Mouse (Mus musculus): ENCODE measurements around the gene Zfp566. TPM values are rescaled to one million over a fixed set of nuclear protein-coding genes. Genes with fewer than 3 reads are reported as not detected.

Gene Zfp566
- polyA plus RNA-seq, 1 experiment from 2014 or later: 8.3 TPM

DNA sequence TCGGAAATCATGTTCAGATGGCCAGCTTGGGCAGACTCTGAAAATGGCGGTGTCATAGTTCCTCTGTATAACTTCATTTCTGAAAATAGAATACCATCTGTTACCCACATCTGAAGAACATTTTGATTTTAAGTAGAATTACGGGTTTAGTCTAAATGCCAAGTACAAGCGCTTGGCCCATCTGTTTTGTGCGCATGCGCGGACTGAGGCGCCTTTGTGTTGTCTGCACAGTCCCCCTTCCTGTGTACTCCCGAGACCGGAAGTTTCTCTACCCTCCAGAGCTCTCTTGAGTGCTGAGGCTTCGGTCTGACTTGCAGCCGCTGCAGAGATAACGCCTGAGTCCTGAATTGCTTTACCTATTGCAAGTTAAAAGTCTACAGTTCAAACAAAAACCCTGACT is 9.0 kb upstream of the Zfp566 start:
- DNase-seq (ENCODE audit: low spot score) (no peak), ATAC-seq (replicated peaks; ENCODE audit: low FRiP score, low TSS enrichment, low read depth) (no peak)
- 94% methylated on average over 13 of the region's 13 CpGs for WGBS
- H3K9me3 ChIP-seq (ENCODE audit: control insufficient read depth, low read length): peaks cover 18% of the 10 kb centered on the region
- H3K9ac ChIP-seq (ENCODE audit: low read length): no peak overlapping the region
- no peaks in the 10 kb centered on the region for H3K27me3 ChIP-seq (replicated peaks; ENCODE audit: control insufficient read depth, insufficient read depth, low read length)
- H3K4me2 ChIP-seq (ENCODE audit: low read length): no peak overlapping the region
- no peak overlapping the region; the same call in 1 of the 2 replicates for H3K4me3 ChIP-seq (ENCODE audit: low read depth, low read length)
- no peak overlapping the region for H3K27ac ChIP-seq (ENCODE audit: low read depth)
- H3K36me3 ChIP-seq (ENCODE audit: control insufficient read depth, insufficient read depth, low read length): peaks cover 54% of the 10 kb centered on the region
- H3K4me1 ChIP-seq (replicated peaks; ENCODE audit: control insufficient read depth, insufficient read depth, low read length): peaks cover 4% of the 10 kb centered on the region; the same call in 1 of the 2 replicates

DNA sequence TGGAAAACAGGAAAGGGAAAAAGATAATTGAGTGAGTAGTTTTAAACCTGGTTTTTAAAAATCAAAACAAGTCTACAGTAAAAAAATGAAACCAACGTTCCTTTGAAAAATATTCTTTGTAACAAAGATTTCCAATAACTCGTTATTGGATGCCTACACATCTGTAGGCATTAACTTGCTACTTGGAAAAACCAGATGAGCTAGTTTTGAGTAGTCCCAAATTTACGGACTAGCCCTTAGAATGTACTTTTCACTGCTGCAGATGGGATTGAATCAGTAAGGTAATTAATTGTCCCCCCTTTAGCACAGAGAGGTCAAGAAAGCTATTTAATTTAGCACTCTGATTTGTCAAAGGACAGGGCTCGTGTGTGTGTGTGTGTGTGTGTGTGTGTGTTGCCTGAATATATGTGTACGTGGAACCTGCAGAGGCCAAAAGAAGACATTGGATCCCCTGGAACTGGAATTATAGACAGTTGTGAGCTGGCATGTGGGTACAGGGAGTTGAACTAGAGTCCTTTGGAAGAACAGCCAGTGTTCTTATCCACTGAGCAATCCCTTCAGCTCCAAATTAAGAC is 5.3 kb upstream of the Zfp566 start:
- peak overlapping the region; percentile 98 for H3K27ac ChIP-seq (ENCODE audit: low read depth)
- no peak for DNase-seq (ENCODE audit: low spot score)

DNA sequence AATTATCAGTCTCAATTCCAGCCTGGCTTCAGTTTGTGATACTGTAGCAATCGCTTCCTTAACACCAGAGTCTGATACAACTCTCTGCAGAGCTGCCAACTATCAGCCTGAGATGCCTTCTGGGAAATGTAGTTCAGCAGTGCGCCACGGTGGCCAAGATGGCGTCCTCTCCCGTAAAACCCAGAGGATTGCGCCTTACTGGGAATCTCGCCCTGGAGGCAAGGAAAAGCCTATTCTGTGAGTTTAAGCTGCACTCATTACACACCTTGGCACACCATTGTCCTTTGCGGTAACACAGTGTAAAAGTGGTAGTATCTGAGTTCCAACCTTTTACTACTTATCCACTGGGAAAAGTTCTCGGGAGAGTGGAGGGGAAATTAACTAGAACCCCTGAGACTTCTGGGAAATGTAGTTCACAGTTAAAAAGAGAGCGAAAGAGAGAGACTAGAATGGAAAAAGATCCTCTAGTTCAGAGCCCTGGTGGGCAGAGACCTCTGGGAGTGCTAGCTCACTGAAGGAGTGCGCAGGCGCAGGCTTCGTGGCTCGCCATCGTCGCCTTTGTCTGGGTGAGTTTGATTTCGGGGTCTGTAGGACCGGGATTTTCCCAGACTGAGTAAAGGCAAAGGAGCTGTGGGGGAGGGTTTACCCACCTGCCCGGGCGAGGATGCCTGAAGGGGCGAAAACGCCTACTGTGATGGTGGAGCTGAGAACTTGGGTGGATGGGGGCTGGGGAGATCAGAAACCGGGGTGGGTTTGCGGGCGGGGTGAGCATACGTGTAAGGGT is 4.5 kb upstream of the Zfp566 start, which contains the start of gene Zfp260:
Gene Zfp260 (plus strand): TSS at position 132 of the 784 bp plus-strand sequence.
- H3K4me1 ChIP-seq (replicated peaks; ENCODE audit: control insufficient read depth, insufficient read depth, low read length): peaks cover 7% of the 10 kb centered on the region; the same call in 1 of the 2 replicates
- DNase-seq (ENCODE audit: low spot score) (peak; percentile 96), ATAC-seq (replicated peaks; ENCODE audit: low FRiP score, low TSS enrichment, low read depth) (peak; percentile 82)
- peak within 1 kb of the TSS; percentile 81 for H3K4me3 ChIP-seq (ENCODE audit: low read depth, low read length)
- H3K27ac ChIP-seq (ENCODE audit: low read depth): peak within 1 kb of the TSS; percentile 98
- peak within 1 kb of the TSS; percentile 78 for H3K4me2 ChIP-seq (ENCODE audit: low read length)
- no peaks in the 10 kb centered on the region for H3K9me3 ChIP-seq (ENCODE audit: control insufficient read depth, low read length)
- peak within 1 kb of the TSS; percentile 83 for H3K9ac ChIP-seq (ENCODE audit: low read length)
- H3K36me3 ChIP-seq (ENCODE audit: control insufficient read depth, insufficient read depth, low read length): peaks cover 14% of the 10 kb centered on the region
- WGBS: under 1% methylated on average over 26 of the region's 26 CpGs
- H3K27me3 ChIP-seq (replicated peaks; ENCODE audit: control insufficient read depth, insufficient read depth, low read length): no peaks in the 10 kb centered on the region

More for the DNA sequence above, 5.3 kb upstream of the Zfp566 start:
- ATAC-seq (replicated peaks; ENCODE audit: low FRiP score, low TSS enrichment, low read depth): no peak
- Histone ChIP-seq H3K4me3 (ENCODE audit: low read depth, low read length) (peak overlapping the region; percentile 81), H3K27me3 (replicated peaks; ENCODE audit: control insufficient read depth, insufficient read depth, low read length) (no peaks in the 10 kb centered on the region), H3K4me1 (replicated peaks; ENCODE audit: control insufficient read depth, insufficient read depth, low read length) (peaks cover 7% of the 10 kb centered on the region; the same call in 1 of the 2 replicates), H3K9me3 (ENCODE audit: control insufficient read depth, low read length) (no peaks in the 10 kb centered on the region), H3K9ac (ENCODE audit: low read length) (peak overlapping the region; percentile 83), H3K36me3 (ENCODE audit: control insufficient read depth, insufficient read depth, low read length) (peaks cover 21% of the 10 kb centered on the region), H3K4me2 (ENCODE audit: low read length) (peak overlapping the region; percentile 78)
- 5% methylated on average over 5 of the region's 5 CpGs for WGBS

DNA sequence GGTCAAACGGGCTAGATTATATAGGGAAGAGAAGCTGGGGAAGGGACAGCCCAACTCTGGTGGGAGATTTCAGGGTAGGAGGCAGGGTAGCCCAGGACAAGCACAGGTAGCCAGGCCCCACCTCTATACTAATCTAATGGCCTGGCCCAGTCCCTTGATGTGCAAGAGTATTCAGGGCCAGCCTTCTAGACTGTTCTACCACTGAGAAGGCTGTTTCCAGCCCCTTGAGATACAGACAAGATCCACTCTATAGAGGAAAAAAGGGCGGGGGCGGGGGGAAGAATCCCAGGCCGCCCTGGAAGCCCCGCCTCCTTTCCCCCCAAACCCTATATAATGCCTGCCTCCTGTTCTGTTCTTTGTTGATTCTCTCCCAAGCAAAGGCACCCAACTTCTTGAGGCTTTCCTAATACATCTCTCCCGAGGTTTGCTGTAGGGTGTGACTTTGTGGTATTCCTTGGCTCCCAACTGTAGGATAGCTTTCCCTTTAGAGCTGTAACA is 3.6 kb upstream of the Zfp566 start:
- Histone ChIP-seq H3K27ac (ENCODE audit: low read depth) (no peak overlapping the region; the same call in 1 of the 2 replicates), H3K4me3 (ENCODE audit: low read depth, low read length) (peak overlapping the region; percentile 81), H3K4me1 (replicated peaks; ENCODE audit: control insufficient read depth, insufficient read depth, low read length) (peaks cover 13% of the 10 kb centered on the region), H3K36me3 (ENCODE audit: control insufficient read depth, insufficient read depth, low read length) (peaks cover 5% of the 10 kb centered on the region), H3K9me3 (ENCODE audit: control insufficient read depth, low read length) (no peaks in the 10 kb centered on the region), H3K27me3 (replicated peaks; ENCODE audit: control insufficient read depth, insufficient read depth, low read length) (no peaks in the 10 kb centered on the region), H3K4me2 (ENCODE audit: low read length) (peak overlapping the region; percentile 78), H3K9ac (ENCODE audit: low read length) (peak overlapping the region; percentile 83)
- ATAC-seq (replicated peaks; ENCODE audit: low FRiP score, low TSS enrichment, low read depth): no peak
- no peak for DNase-seq (ENCODE audit: low spot score)
- WGBS: 65% methylated on average over 6 of the region's 6 CpGs

DNA sequence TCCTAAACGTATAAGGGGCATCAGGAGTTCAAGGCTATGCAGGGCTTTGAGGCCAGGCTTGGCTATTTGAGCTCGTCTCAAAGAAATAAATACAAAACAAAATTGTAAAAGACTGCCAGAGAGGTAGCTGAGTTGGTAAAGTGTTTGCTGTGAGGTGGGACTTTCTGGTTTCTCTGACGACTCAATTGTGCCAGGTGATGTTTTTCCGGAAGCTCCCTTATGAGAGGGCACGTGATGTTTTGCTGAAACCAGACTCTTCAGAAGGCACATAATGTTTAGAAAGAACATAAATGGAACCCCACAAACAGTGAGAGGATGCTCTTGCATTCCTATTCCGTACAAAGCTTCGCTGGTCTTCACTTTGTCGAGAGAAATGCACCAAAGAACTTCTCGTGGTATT is 2.3 kb upstream of the Zfp566 start:
- no peaks in the 10 kb centered on the region for H3K9me3 ChIP-seq (ENCODE audit: control insufficient read depth, low read length)
- H3K4me3 ChIP-seq (ENCODE audit: low read depth, low read length): no peak overlapping the region
- WGBS: 84% methylated on average over 9 of the region's 9 CpGs
- peaks cover 15% of the 10 kb centered on the region for H3K4me1 ChIP-seq (replicated peaks; ENCODE audit: control insufficient read depth, insufficient read depth, low read length)
- H3K27ac ChIP-seq (ENCODE audit: low read depth): no peak overlapping the region
- no peak for ATAC-seq (replicated peaks; ENCODE audit: low FRiP score, low TSS enrichment, low read depth)
- no peak overlapping the region for H3K9ac ChIP-seq (ENCODE audit: low read length)
- H3K4me2 ChIP-seq (ENCODE audit: low read length): no peak overlapping the region
- no peak for DNase-seq (ENCODE audit: low spot score)
- no peaks in the 10 kb centered on the region for H3K27me3 ChIP-seq (replicated peaks; ENCODE audit: control insufficient read depth, insufficient read depth, low read length)
- no peaks in the 10 kb centered on the region for H3K36me3 ChIP-seq (ENCODE audit: control insufficient read depth, insufficient read depth, low read length)

DNA sequence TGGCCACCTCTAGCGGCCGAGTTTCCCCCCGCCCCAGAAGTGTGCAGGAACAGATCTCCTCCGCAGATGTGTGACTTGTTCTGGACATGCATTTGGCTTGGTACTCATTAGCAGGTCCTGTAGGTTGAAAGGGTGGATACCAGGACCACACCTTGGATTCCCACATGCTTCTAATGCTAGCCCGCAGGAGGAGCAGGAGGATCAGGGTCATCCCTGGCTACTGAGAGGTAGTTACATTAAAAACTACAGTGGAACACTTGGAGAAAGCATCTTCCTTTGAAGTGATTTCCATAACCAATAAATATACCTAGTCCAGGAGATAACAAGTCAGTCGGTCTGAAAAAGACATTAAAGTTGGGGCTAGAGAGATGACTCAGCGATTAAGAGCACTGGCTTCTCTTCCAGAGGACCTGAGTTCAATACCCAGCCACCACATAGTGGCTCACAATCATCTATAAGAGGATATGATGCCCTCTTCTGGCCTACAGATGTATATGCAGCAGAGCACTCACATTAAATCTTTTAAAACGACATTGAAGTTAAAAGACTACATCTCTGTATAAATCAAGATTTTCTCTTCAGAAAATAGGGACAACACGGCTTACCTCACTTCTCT is 751 bp upstream of the Zfp566 start:
- H3K9ac ChIP-seq (ENCODE audit: low read length): peak overlapping the region; percentile 53
- no peaks in the 10 kb centered on the region for H3K27me3 ChIP-seq (replicated peaks; ENCODE audit: control insufficient read depth, insufficient read depth, low read length)
- H3K36me3 ChIP-seq (ENCODE audit: control insufficient read depth, insufficient read depth, low read length): peaks cover 6% of the 10 kb centered on the region; the same call in 1 of the 2 replicates
- peak overlapping the region; percentile 67 for H3K4me3 ChIP-seq (ENCODE audit: low read depth, low read length)
- DNase-seq (ENCODE audit: low spot score) (no peak), ATAC-seq (replicated peaks; ENCODE audit: low FRiP score, low TSS enrichment, low read depth) (no peak)
- WGBS: 11% methylated on average over 9 of the region's 9 CpGs
- peak overlapping the region; percentile 67 for H3K4me2 ChIP-seq (ENCODE audit: low read length)
- H3K27ac ChIP-seq (ENCODE audit: low read depth): peak overlapping the region; percentile 36; the same call in 1 of the 2 replicates
- H3K4me1 ChIP-seq (replicated peaks; ENCODE audit: control insufficient read depth, insufficient read depth, low read length): peaks cover 14% of the 10 kb centered on the region
- no peaks in the 10 kb centered on the region for H3K9me3 ChIP-seq (ENCODE audit: control insufficient read depth, low read length)

DNA sequence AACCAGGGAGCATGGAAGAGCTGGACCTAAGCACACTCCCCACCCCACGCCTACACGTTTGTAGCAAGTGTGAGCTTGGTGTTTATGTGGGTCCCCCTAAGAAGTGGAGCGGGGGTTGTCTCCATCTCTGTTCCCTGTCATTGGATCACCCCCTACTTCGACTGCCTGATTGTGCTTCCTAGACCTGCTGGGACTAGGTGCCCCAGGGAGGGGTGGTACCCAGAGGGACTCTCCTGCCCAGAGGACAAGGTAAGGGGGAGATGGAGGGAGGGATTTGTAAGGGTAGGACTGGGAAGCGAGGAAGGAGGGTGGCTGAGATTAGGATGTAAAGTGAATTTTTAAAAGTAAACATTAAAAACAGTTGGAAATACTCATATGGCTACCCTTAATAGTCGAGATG is 922 bp downstream of the Zfp566 start:
- H3K9me3 ChIP-seq (ENCODE audit: control insufficient read depth, low read length): no peaks in the 10 kb centered on the region
- H3K27ac ChIP-seq (ENCODE audit: low read depth): no peak overlapping the region
- DNase-seq (ENCODE audit: low spot score): no peak
- peak overlapping the region; percentile 53 for H3K9ac ChIP-seq (ENCODE audit: low read length)
- ATAC-seq (replicated peaks; ENCODE audit: low FRiP score, low TSS enrichment, low read depth): no peak; the same call in 1 of the 2 replicates
- peaks cover 22% of the 10 kb centered on the region for H3K36me3 ChIP-seq (ENCODE audit: control insufficient read depth, insufficient read depth, low read length)
- H3K27me3 ChIP-seq (replicated peaks; ENCODE audit: control insufficient read depth, insufficient read depth, low read length): no peaks in the 10 kb centered on the region
- peak overlapping the region; percentile 67 for H3K4me2 ChIP-seq (ENCODE audit: low read length)
- 10% methylated on average over 6 of the region's 6 CpGs for WGBS
- H3K4me3 ChIP-seq (ENCODE audit: low read depth, low read length): peak overlapping the region; percentile 67
- H3K4me1 ChIP-seq (replicated peaks; ENCODE audit: control insufficient read depth, insufficient read depth, low read length): peaks cover 14% of the 10 kb centered on the region

DNA sequence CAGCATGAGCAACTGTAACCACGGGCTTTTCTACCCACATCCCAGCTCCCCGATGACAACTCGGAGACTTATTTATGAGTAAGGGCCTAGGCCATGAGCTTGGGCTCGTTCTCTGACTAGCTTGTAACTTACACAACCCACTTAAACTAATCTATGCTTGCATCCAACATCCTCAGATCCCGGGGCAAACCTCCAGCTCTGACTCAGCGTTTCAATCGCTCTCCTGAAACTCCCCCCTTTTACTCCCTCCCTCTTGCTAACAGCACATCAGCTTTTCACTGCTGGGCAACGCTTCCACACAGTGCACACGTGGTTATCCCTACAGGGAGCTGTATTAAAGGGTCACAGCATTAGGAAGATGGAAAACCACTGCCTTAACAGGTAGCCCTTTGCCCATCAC is 3.8 kb downstream of the Zfp566 start:
- H3K9ac ChIP-seq (ENCODE audit: low read length): no peak overlapping the region
- peaks cover 10% of the 10 kb centered on the region for H3K4me1 ChIP-seq (replicated peaks; ENCODE audit: control insufficient read depth, insufficient read depth, low read length)
- H3K4me3 ChIP-seq (ENCODE audit: low read depth, low read length): no peak overlapping the region
- H3K9me3 ChIP-seq (ENCODE audit: control insufficient read depth, low read length): no peaks in the 10 kb centered on the region
- peaks cover 29% of the 10 kb centered on the region for H3K36me3 ChIP-seq (ENCODE audit: control insufficient read depth, insufficient read depth, low read length)
- WGBS: 88% methylated on average over 9 of the region's 9 CpGs
- H3K4me2 ChIP-seq (ENCODE audit: low read length): no peak overlapping the region
- H3K27ac ChIP-seq (ENCODE audit: low read depth): no peak overlapping the region
- no peaks in the 10 kb centered on the region for H3K27me3 ChIP-seq (replicated peaks; ENCODE audit: control insufficient read depth, insufficient read depth, low read length)
- DNase-seq (ENCODE audit: low spot score) (no peak), ATAC-seq (replicated peaks; ENCODE audit: low FRiP score, low TSS enrichment, low read depth) (no peak)
